Mouse (Mus musculus) splenic B cell, adult 2 months (primary cell): ENCODE measurements around the gene Prkar2b.

Source experiments
- DNase-seq: peaks from one replicate; pipeline ENCODE4 v3.0.0-alpha.2; 2011; ENCODE audit warnings: low read depth, low spot score
- H3K27me3 ChIP-seq: 2 replicates; pipeline ENCODE4 v1.6.1; 2012; ENCODE audit warnings: mild to moderate bottlenecking, low read length, moderate library complexity, mixed read lengths; ENCODE audit not compliant: control insufficient read depth, poor library complexity, insufficient read depth, severe bottlenecking
- H3K36me3 ChIP-seq: 2 replicates; pipeline ENCODE4 v1.6.1; 2012; ENCODE audit warnings: mild to moderate bottlenecking, low read length, moderate library complexity, mixed read lengths; ENCODE audit not compliant: control insufficient read depth, poor library complexity, insufficient read depth, severe bottlenecking

Prkar2b gene

DNA sequence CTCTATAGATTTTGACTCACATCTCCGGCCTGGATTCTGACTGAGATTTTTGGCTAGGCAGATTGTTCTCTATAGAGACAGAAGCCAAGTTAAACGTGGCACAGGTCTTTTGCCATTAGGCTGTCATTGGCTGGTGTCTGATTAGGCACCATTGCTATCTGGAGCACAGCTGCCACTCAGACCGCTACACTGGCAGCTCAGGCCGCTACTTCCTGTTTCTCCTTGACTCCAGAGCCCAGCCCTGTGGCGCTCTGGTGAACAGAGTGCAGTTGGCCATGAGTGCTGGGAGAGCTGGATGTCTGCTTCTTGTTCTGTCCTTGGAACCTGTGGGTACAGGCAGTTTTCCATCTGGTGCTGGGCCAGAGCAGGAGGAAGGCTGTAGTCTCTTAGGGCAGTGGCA is 143.9 kb downstream of the Prkar2b start:
- DNase-seq = no peak
- Histone ChIP-seq H3K36me3 (no peaks in the 10 kb centered on the region; the same call in 1 of the 2 replicates), H3K27me3 (no peaks in the 10 kb centered on the region)

DNA sequence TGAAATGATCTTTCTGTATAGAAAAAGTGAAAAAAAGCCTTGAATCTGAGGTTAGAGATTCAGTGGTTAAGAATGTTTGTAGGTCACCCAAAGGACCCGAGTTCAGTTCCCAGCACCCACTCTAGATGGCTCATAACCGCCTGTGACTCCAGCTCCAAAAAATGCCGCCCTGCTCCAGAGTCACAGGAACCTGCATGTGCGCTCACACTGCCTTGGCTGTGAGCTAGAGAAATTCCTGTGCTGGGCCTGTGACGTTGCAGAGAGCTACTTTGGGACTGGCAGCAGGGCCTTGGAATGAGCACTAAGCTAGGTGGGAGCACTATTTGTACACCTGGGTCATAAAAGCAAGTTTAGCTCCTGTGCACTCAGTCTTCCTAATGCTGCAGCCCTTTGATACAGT is 144.4 kb downstream of the Prkar2b start:
- Histone ChIP-seq H3K36me3 (no peaks in the 10 kb centered on the region; the same call in 1 of the 2 replicates), H3K27me3 (no peaks in the 10 kb centered on the region)
- DNase-seq = no peak

DNA sequence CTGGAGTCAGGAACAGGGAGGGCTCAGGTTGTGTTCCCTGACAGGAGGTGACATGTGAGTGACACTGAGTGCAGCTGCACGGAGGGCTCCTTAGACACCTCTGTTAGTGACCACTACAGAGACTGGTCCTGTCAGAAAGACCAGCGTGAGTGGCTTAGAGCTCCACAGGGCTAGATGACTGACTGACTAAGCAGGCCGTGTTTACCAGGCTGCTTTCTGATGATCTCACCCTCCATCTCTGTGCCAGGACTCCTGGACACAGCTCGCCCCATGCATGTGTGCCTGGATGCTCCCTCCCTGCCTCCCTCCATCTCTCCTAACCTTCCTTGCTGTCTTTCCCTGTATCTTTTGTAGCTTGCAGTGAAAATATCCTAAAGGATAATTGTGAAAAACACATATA is 147.5 kb downstream of the Prkar2b start:
- H3K27me3 ChIP-seq = no peaks in the 10 kb centered on the region
- H3K36me3 ChIP-seq = no peaks in the 10 kb centered on the region
- DNase-seq = no peak

DNA sequence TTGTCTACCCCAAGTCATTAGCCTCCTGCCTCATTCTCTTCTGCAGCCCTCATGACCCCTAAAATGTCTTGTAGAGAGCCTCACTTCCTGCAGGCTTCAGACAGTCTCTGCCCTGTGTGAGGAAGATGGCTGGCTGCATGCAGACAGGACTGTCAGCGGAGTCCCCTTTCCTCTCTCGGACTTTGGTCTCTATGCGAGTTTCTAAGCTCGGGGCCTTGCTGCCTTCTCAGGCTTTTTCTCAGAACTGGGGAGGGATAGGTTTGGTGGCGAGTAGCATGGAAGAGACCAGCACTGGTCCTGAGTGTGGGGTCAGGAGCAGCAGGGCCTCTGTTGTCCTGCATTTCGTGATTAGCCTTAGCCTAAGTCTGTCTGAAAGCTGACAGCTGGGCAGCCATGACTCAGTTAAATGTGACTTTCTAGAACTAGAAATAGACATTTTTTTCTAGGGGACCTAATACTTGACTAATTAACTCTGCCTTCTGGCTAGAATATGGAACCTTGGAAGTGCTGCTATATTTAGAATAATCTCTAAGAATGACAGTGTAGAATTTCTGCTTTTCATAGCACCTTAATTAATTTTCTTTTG is 148.0 kb downstream of the Prkar2b start:
- no peak for DNase-seq
- Histone ChIP-seq H3K27me3 (no peaks in the 10 kb centered on the region), H3K36me3 (no peaks in the 10 kb centered on the region)
